Mouse (Mus musculus): ENCODE data around the gene Dnah6. TPM values are rescaled to one million over a fixed set of nuclear protein-coding genes. Genes with fewer than 3 reads are reported as not detected.

Gene Dnah6
- polyA plus RNA-seq, 1 experiment from 2014 or later = 0.07 TPM

GRCm38 (mm10) chr6:73054807-73055206 lies 166.6 kb downstream of the Dnah6 start:
- H3K36me3 ChIP-seq (ENCODE audit: control insufficient read depth, insufficient read depth, low read length) = no peaks in the 10 kb centered on the region
- DNase-seq (ENCODE audit: low spot score) (no peak), ATAC-seq (replicated peaks; ENCODE audit: low FRiP score, low TSS enrichment, low read depth) (no peak)
- no peak overlapping the region for H3K9ac ChIP-seq (ENCODE audit: low read length)
- no peaks in the 10 kb centered on the region for H3K4me1 ChIP-seq (replicated peaks; ENCODE audit: control insufficient read depth, insufficient read depth, low read length)
- WGBS = 64% methylated on average over 6 of the region's 6 CpGs
- H3K4me3 ChIP-seq (ENCODE audit: low read depth, low read length) = no peak overlapping the region
- no peaks in the 10 kb centered on the region for H3K27me3 ChIP-seq (replicated peaks; ENCODE audit: control insufficient read depth, insufficient read depth, low read length)
- H3K27ac ChIP-seq (ENCODE audit: low read depth) = no peak overlapping the region
- 0 out of 2 replicates have a peak, but pooled peaks cover 10% of the 10 kb centered on the region for H3K9me3 ChIP-seq (ENCODE audit: control insufficient read depth, low read length)
- no peak overlapping the region for H3K4me2 ChIP-seq (ENCODE audit: low read length)

GRCm38 (mm10) chr6:73053526-73053925 lies 167.9 kb downstream of the Dnah6 start:
- WGBS = 89% methylated on average over 9 of the region's 9 CpGs
- no peak for DNase-seq (ENCODE audit: low spot score)
- Histone ChIP-seq H3K9ac (ENCODE audit: low read length) (no peak overlapping the region), H3K4me3 (ENCODE audit: low read depth, low read length) (no peak overlapping the region), H3K36me3 (ENCODE audit: control insufficient read depth, insufficient read depth, low read length) (no peaks in the 10 kb centered on the region), H3K9me3 (ENCODE audit: control insufficient read depth, low read length) (0 out of 2 replicates have a peak, but pooled peaks cover 10% of the 10 kb centered on the region), H3K27ac (ENCODE audit: low read depth) (no peak overlapping the region), H3K27me3 (replicated peaks; ENCODE audit: control insufficient read depth, insufficient read depth, low read length) (no peaks in the 10 kb centered on the region), H3K4me1 (replicated peaks; ENCODE audit: control insufficient read depth, insufficient read depth, low read length) (no peaks in the 10 kb centered on the region), H3K4me2 (ENCODE audit: low read length) (no peak overlapping the region)
- no peak for ATAC-seq (replicated peaks; ENCODE audit: low FRiP score, low TSS enrichment, low read depth)

GRCm38 (mm10) chr6:73047259-73047658 lies 174.2 kb downstream of the Dnah6 start:
- Histone ChIP-seq H3K27me3 (replicated peaks; ENCODE audit: control insufficient read depth, insufficient read depth, low read length) (no peaks in the 10 kb centered on the region), H3K36me3 (ENCODE audit: control insufficient read depth, insufficient read depth, low read length) (no peaks in the 10 kb centered on the region), H3K4me1 (replicated peaks; ENCODE audit: control insufficient read depth, insufficient read depth, low read length) (no peaks in the 10 kb centered on the region), H3K4me3 (ENCODE audit: low read depth, low read length) (no peak overlapping the region), H3K9ac (ENCODE audit: low read length) (no peak overlapping the region), H3K4me2 (ENCODE audit: low read length) (no peak overlapping the region), H3K27ac (ENCODE audit: low read depth) (no peak overlapping the region), H3K9me3 (ENCODE audit: control insufficient read depth, low read length) (no peaks in the 10 kb centered on the region)
- ATAC-seq (replicated peaks; ENCODE audit: low FRiP score, low TSS enrichment, low read depth) (no peak), DNase-seq (ENCODE audit: low spot score) (no peak)
- 83% methylated on average over 7 of the region's 7 CpGs for WGBS

GRCm38 (mm10) chr6:73045944-73046343 lies 175.5 kb downstream of the Dnah6 start:
- 69% methylated on average over 3 of the region's 3 CpGs for WGBS
- Histone ChIP-seq H3K4me2 (ENCODE audit: low read length) (no peak overlapping the region), H3K4me3 (ENCODE audit: low read depth, low read length) (no peak overlapping the region), H3K9ac (ENCODE audit: low read length) (no peak overlapping the region), H3K27ac (ENCODE audit: low read depth) (no peak overlapping the region), H3K36me3 (ENCODE audit: control insufficient read depth, insufficient read depth, low read length) (no peaks in the 10 kb centered on the region), H3K27me3 (replicated peaks; ENCODE audit: control insufficient read depth, insufficient read depth, low read length) (no peaks in the 10 kb centered on the region), H3K9me3 (ENCODE audit: control insufficient read depth, low read length) (no peaks in the 10 kb centered on the region), H3K4me1 (replicated peaks; ENCODE audit: control insufficient read depth, insufficient read depth, low read length) (no peaks in the 10 kb centered on the region)
- DNase-seq (ENCODE audit: low spot score) = no peak
- no peak for ATAC-seq (replicated peaks; ENCODE audit: low FRiP score, low TSS enrichment, low read depth)

GRCm38 (mm10) chr6:73042278-73042677 lies 179.2 kb downstream of the Dnah6 start:
- no peak overlapping the region for H3K4me2 ChIP-seq (ENCODE audit: low read length)
- no peak for ATAC-seq (replicated peaks; ENCODE audit: low FRiP score, low TSS enrichment, low read depth)

GRCm38 (mm10) chr6:73038291-73038690 lies 183.2 kb downstream of the Dnah6 start:
- no peak for ATAC-seq (replicated peaks; ENCODE audit: low FRiP score, low TSS enrichment, low read depth)
- Histone ChIP-seq H3K36me3 (ENCODE audit: control insufficient read depth, insufficient read depth, low read length) (no peaks in the 10 kb centered on the region), H3K27me3 (replicated peaks; ENCODE audit: control insufficient read depth, insufficient read depth, low read length) (no peaks in the 10 kb centered on the region), H3K4me3 (ENCODE audit: low read depth, low read length) (no peak overlapping the region), H3K4me1 (replicated peaks; ENCODE audit: control insufficient read depth, insufficient read depth, low read length) (0 out of 2 replicates have a peak, but pooled peaks cover 6% of the 10 kb centered on the region), H3K4me2 (ENCODE audit: low read length) (no peak overlapping the region), H3K9me3 (ENCODE audit: control insufficient read depth, low read length) (no peaks in the 10 kb centered on the region), H3K27ac (ENCODE audit: low read depth) (peak overlapping the region; percentile 19; the same call in 1 of the 2 replicates), H3K9ac (ENCODE audit: low read length) (no peak overlapping the region)
- DNase-seq (ENCODE audit: low spot score) = no peak
- 60% methylated on average over 2 of the region's 2 CpGs for WGBS

More at GRCm38 (mm10) chr6:73042278-73042677, 179.2 kb downstream of the Dnah6 start:
- H3K4me1 ChIP-seq (replicated peaks; ENCODE audit: control insufficient read depth, insufficient read depth, low read length) = 0 out of 2 replicates have a peak, but pooled peaks cover 6% of the 10 kb centered on the region
- no peaks in the 10 kb centered on the region for H3K36me3 ChIP-seq (ENCODE audit: control insufficient read depth, insufficient read depth, low read length)
- DNase-seq (ENCODE audit: low spot score) = no peak
- H3K9me3 ChIP-seq (ENCODE audit: control insufficient read depth, low read length) = no peaks in the 10 kb centered on the region
- no peak overlapping the region for H3K27ac ChIP-seq (ENCODE audit: low read depth)
- WGBS = 78% methylated on average over 6 of the region's 6 CpGs
- no peak overlapping the region for H3K9ac ChIP-seq (ENCODE audit: low read length)
- H3K4me3 ChIP-seq (ENCODE audit: low read depth, low read length) = no peak overlapping the region
- no peaks in the 10 kb centered on the region for H3K27me3 ChIP-seq (replicated peaks; ENCODE audit: control insufficient read depth, insufficient read depth, low read length)

- DNase-seq (ENCODE audit: low spot score) = no peak
- ATAC-seq (replicated peaks; ENCODE audit: low FRiP score, low TSS enrichment, low read depth) = no peak
- H3K4me2 ChIP-seq (ENCODE audit: low read length) = no peak overlapping the region
- H3K4me3 ChIP-seq (ENCODE audit: low read depth, low read length) = no peak overlapping the region
- H3K4me1 ChIP-seq (replicated peaks; ENCODE audit: control insufficient read depth, insufficient read depth, low read length) = no peaks in the 10 kb centered on the region
- H3K9ac ChIP-seq (ENCODE audit: low read length) = no peak overlapping the region
- H3K9me3 ChIP-seq (ENCODE audit: control insufficient read depth, low read length) = no peaks in the 10 kb centered on the region
- no peaks in the 10 kb centered on the region for H3K36me3 ChIP-seq (ENCODE audit: control insufficient read depth, insufficient read depth, low read length)
- WGBS = 94% methylated on average over 3 of the region's 3 CpGs
- H3K27ac ChIP-seq (ENCODE audit: low read depth) = no peak overlapping the region
- H3K27me3 ChIP-seq (replicated peaks; ENCODE audit: control insufficient read depth, insufficient read depth, low read length) = no peaks in the 10 kb centered on the region
These were observed 192.6 kb downstream of the Dnah6 start for GRCm38 (mm10) chr6:73028853-73029252.

- H3K4me3 ChIP-seq (ENCODE audit: low read depth, low read length) = no peak overlapping the region
- DNase-seq (ENCODE audit: low spot score) (no peak), ATAC-seq (replicated peaks; ENCODE audit: low FRiP score, low TSS enrichment, low read depth) (no peak)
- no peaks in the 10 kb centered on the region for H3K4me1 ChIP-seq (replicated peaks; ENCODE audit: control insufficient read depth, insufficient read depth, low read length)
- no peaks in the 10 kb centered on the region for H3K9me3 ChIP-seq (ENCODE audit: control insufficient read depth, low read length)
- H3K4me2 ChIP-seq (ENCODE audit: low read length) = no peak overlapping the region
- H3K27me3 ChIP-seq (replicated peaks; ENCODE audit: control insufficient read depth, insufficient read depth, low read length) = no peaks in the 10 kb centered on the region
- H3K36me3 ChIP-seq (ENCODE audit: control insufficient read depth, insufficient read depth, low read length) = no peaks in the 10 kb centered on the region
- H3K9ac ChIP-seq (ENCODE audit: low read length) = no peak overlapping the region
- whole genome bisulfite sequencing = 77% methylated on average over 4 of the region's 4 CpGs
- no peak overlapping the region for H3K27ac ChIP-seq (ENCODE audit: low read depth)
These were observed 193.6 kb downstream of the Dnah6 start for GRCm38 (mm10) chr6:73027881-73028280.

GRCm38 (mm10) chr6:73026898-73027297 lies 194.6 kb downstream of the Dnah6 start:
- Histone ChIP-seq H3K9ac (ENCODE audit: low read length) (no peak overlapping the region), H3K4me1 (replicated peaks; ENCODE audit: control insufficient read depth, insufficient read depth, low read length) (no peaks in the 10 kb centered on the region), H3K9me3 (ENCODE audit: control insufficient read depth, low read length) (no peaks in the 10 kb centered on the region), H3K4me2 (ENCODE audit: low read length) (no peak overlapping the region), H3K27me3 (replicated peaks; ENCODE audit: control insufficient read depth, insufficient read depth, low read length) (no peaks in the 10 kb centered on the region), H3K27ac (ENCODE audit: low read depth) (no peak overlapping the region), H3K4me3 (ENCODE audit: low read depth, low read length) (no peak overlapping the region), H3K36me3 (ENCODE audit: control insufficient read depth, insufficient read depth, low read length) (no peaks in the 10 kb centered on the region)
- ATAC-seq (replicated peaks; ENCODE audit: low FRiP score, low TSS enrichment, low read depth) = no peak
- WGBS = 71% methylated on average over 6 of the region's 6 CpGs
- no peak for DNase-seq (ENCODE audit: low spot score)

Data from intestine, embryonic 14.5 days (tissue).